ENCODE assay signal across 8 mouse cellular contexts in genomic region chr10:59952781-59953563, GRCm38 (mm10). TPM values are rescaled to one million over a fixed set of nuclear protein-coding genes. Genes with fewer than 3 reads are reported as not detected.
A peak's percentile ranks its signal among the peaks of the same experiment; 100 is the strongest.
DNase-seq lines count a peak whose midpoint lies in the region; ATAC-seq and TF ChIP-seq lines count a peak whose summit lies in the region.

No protein-coding gene starts in this region.

- H3K9ac ChIP-seq in hindbrain, embryonic 11.5 days (ENCODE audit: low read depth, low read length): peak overlapping the region; percentile 59
- H3K9ac ChIP-seq in liver, embryonic 14.5 days (replicated peaks): no peak overlapping the region
- H3K9ac ChIP-seq in stomach, embryonic 15.5 days: peak overlapping the region; percentile 67; the same call in 1 of the 2 replicates

- 19% methylated on average over 16 of the region's 16 CpGs for WGBS in hindbrain, embryonic 11.5 days
- WGBS in liver, embryonic 14.5 days (ENCODE audit: insufficient replicate concordance): 27% methylated on average over 16 of the region's 16 CpGs
- WGBS in stomach, embryonic 15.5 days: 29% methylated on average over 16 of the region's 16 CpGs

- H3K27ac ChIP-seq in hindbrain, embryonic 11.5 days (ENCODE audit: low read depth, low read length): peak overlapping the region; percentile 95
- H3K27ac ChIP-seq in liver, embryonic 14.5 days: no peak overlapping the region
- peak overlapping the region; percentile 88; the same call in 1 of the 2 replicates for H3K27ac ChIP-seq in stomach, embryonic 15.5 days

- no peak for ATAC-seq in hindbrain, embryonic 11.5 days (ENCODE audit: low FRiP score)
- no peak for ATAC-seq in liver, embryonic 14.5 days (ENCODE audit: insufficient read depth)
- ATAC-seq in stomach, embryonic 15.5 days (ENCODE audit: insufficient read depth, low FRiP score, low read depth): no peak

- H3K4me3 ChIP-seq in hindbrain, embryonic 11.5 days (ENCODE audit: low read depth, low read length): peak overlapping the region; percentile 67
- peak overlapping the region in 1 of 2 experiments; percentile 64; a peak in 3 of 4 replicates for H3K4me3 ChIP-seq in liver, embryonic 14.5 days (ENCODE audit: insufficient read depth in 1 of 2, low read depth in 2 of 2, low read length in 2 of 2)
- peak overlapping the region; percentile 79 for H3K4me3 ChIP-seq in stomach, embryonic 15.5 days (replicated peaks)

- H3K4me2 ChIP-seq in hindbrain, embryonic 11.5 days (replicated peaks; ENCODE audit: low read depth, low read length): peak overlapping the region; percentile 86
- H3K4me2 ChIP-seq in liver, embryonic 14.5 days (ENCODE audit: low read depth): peak overlapping the region; percentile 90
- peak overlapping the region; percentile 79 for H3K4me2 ChIP-seq in stomach, embryonic 15.5 days

- no peaks in the 10 kb centered on the region for H3K36me3 ChIP-seq in hindbrain, embryonic 11.5 days (ENCODE audit: control insufficient read depth, insufficient read depth, low read length)
- H3K36me3 ChIP-seq in liver, embryonic 14.5 days (replicated peaks; ENCODE audit: control insufficient read depth, insufficient read depth, low read depth): no peaks in the 10 kb centered on the region
- no peaks in the 10 kb centered on the region for H3K36me3 ChIP-seq in stomach, embryonic 15.5 days

- H3K9me3 ChIP-seq in hindbrain, embryonic 11.5 days (ENCODE audit: control insufficient read depth, low read length): no peaks in the 10 kb centered on the region
- H3K9me3 ChIP-seq in liver, embryonic 14.5 days (ENCODE audit: control insufficient read depth, low read length): no peaks in the 10 kb centered on the region
- no peaks in the 10 kb centered on the region for H3K9me3 ChIP-seq in stomach, embryonic 15.5 days

- no peak for TF ChIP-seq EP300 in liver, embryonic 14.5 days (IDR thresholded peaks at IDR 0.05; ENCODE audit: low read depth)

- TF ChIP-seq CTCF in liver, embryonic 14.5 days (IDR thresholded peaks at IDR 0.05; ENCODE audit: low read depth): no peak

- peak; percentile 30 to 38 for DNase-seq in thymus, postnatal 10 days (ENCODE audit: low spot score in 2 of 2)
- DNase-seq in thymus, postnatal 25 days: no peak
- peak; percentile 77 for DNase-seq in embryo, embryonic 10 days (ENCODE audit: low spot score)
- DNase-seq in hindbrain, embryonic 11.5 days (ENCODE audit: low spot score): peak; percentile 55
- no peak for DNase-seq in liver, embryonic 14.5 days (ENCODE audit: low read depth in 3 of 3, low spot score in 3 of 3)
- no peak for DNase-seq in spleen, adult 12 weeks (ENCODE audit: low spot score)
- no peak for DNase-seq in adrenal gland, postnatal 36 days

- H3K27me3 ChIP-seq in hindbrain, embryonic 11.5 days (ENCODE audit: control insufficient read depth, insufficient read depth, low read length): no peaks in the 10 kb centered on the region
- peaks cover 15% of the 10 kb centered on the region for H3K27me3 ChIP-seq in liver, embryonic 14.5 days (ENCODE audit: control insufficient read depth, insufficient read depth, low read length)
- H3K27me3 ChIP-seq in stomach, embryonic 15.5 days (replicated peaks): no peaks in the 10 kb centered on the region

- H3K4me1 ChIP-seq in hindbrain, embryonic 11.5 days (replicated peaks; ENCODE audit: control insufficient read depth, insufficient read depth, low read length): peaks cover 6% of the 10 kb centered on the region
- H3K4me1 ChIP-seq in liver, embryonic 14.5 days (replicated peaks; ENCODE audit: control insufficient read depth in 2 of 2, insufficient read depth in 2 of 2, low read length in 1 of 2): peaks cover 0 to 7% of the 10 kb centered on the region in 2 experiments; a peak in 2 of 4 replicates
- H3K4me1 ChIP-seq in stomach, embryonic 15.5 days: peaks cover 31% of the 10 kb centered on the region; the same call in 1 of the 2 replicates

RNA-seq across cellular contexts. Expression of gene Ddit4, which starts 1.3 kb away (rescaled TPM):
- polyA plus RNA-seq in hindbrain, embryonic 11.5 days (2014; fragmentation: Nextera tagmentation; extraction: Ambion mirVana): 4.6 and 5.5 TPM in 2 replicates
- polyA plus RNA-seq in liver, embryonic 14.5 days (2012; rRNA removed): 2.5 and 3.3 TPM in 2 replicates
- 0.20 and 0.39 TPM in 2 replicates for polyA plus RNA-seq in liver, embryonic 14.5 days (2014; fragmentation: Nextera tagmentation; extraction: Ambion mirVana)
- 45.6 and 45.8 TPM in 2 replicates for polyA plus RNA-seq in stomach, embryonic 15.5 days (2015; fragmentation: Nextera tagmentation; extraction: Ambion mirVana)
- total RNA-seq in adrenal gland, postnatal 36 days (2021): 10 to 100 TPM; 76.4 to 98.7 TPM

RNA-seq across cellular contexts. Expression of gene Ascc1, which starts 49.6 kb away (rescaled TPM):
- polyA plus RNA-seq in hindbrain, embryonic 11.5 days (2014; fragmentation: Nextera tagmentation; extraction: Ambion mirVana): 41.1 and 42.9 TPM in 2 replicates
- 6.7 and 10.7 TPM in 2 replicates for polyA plus RNA-seq in liver, embryonic 14.5 days (2012; rRNA removed)
- 15.7 and 16.8 TPM in 2 replicates for polyA plus RNA-seq in liver, embryonic 14.5 days (2014; fragmentation: Nextera tagmentation; extraction: Ambion mirVana)
- 42.4 and 47.0 TPM in 2 replicates for polyA plus RNA-seq in stomach, embryonic 15.5 days (2015; fragmentation: Nextera tagmentation; extraction: Ambion mirVana)
- total RNA-seq in adrenal gland, postnatal 36 days (2021): 10 to 100 TPM; 27.1 to 32.8 TPM

RNA-seq across cellular contexts. Expression of gene Anapc16, which starts 50.0 kb away (rescaled TPM):
- polyA plus RNA-seq in hindbrain, embryonic 11.5 days (2014; fragmentation: Nextera tagmentation; extraction: Ambion mirVana): 97.1 and 115 TPM in 2 replicates
- 26.6 and 29.9 TPM in 2 replicates for polyA plus RNA-seq in liver, embryonic 14.5 days (2012; rRNA removed)
- 38.9 and 39.7 TPM in 2 replicates for polyA plus RNA-seq in liver, embryonic 14.5 days (2014; fragmentation: Nextera tagmentation; extraction: Ambion mirVana)
- polyA plus RNA-seq in stomach, embryonic 15.5 days (2015; fragmentation: Nextera tagmentation; extraction: Ambion mirVana): 98.8 and 107 TPM in 2 replicates
- 10 to 100 TPM; 67.5 to 72.7 TPM for total RNA-seq in adrenal gland, postnatal 36 days (2021)

Comparison
In these comparisons a context has a peak if more than half of its experiments do, and no peak if none do; other contexts are left out.
1. DNase-seq: peak in thymus, postnatal 10 days (2 of 2), embryo, embryonic 10 days (single experiment) and hindbrain, embryonic 11.5 days (single experiment); none in thymus, postnatal 25 days (single experiment), liver, embryonic 14.5 days (0 of 3), spleen, adult 12 weeks (single experiment) and adrenal gland, postnatal 36 days (0 of 2).
2. Peak in every context shown above with its lines, with median percentiles within 50 percentile points of each other: H3K4me2 ChIP-seq.